Mouse (Mus musculus) myocyte (in vitro differentiated cells): Measurements from ENCODE around the gene Adamtsl4.

Experiments
- CEBPB ChIP-seq: IDR thresholded peaks from 2 replicates; pipeline ENCODE4 v1.6.1; 2011; ENCODE audit warnings: mild to moderate bottlenecking, moderate library complexity; ENCODE audit not compliant: poor library complexity, insufficient read depth, severe bottlenecking
- E2F4 ChIP-seq: IDR thresholded peaks from one replicate; pipeline ENCODE4 v1.6.1; 2011; ENCODE audit warnings: mild to moderate bottlenecking, control low read depth, moderate library complexity; ENCODE audit not compliant: insufficient read depth
- MAX ChIP-seq: IDR thresholded peaks from one replicate; pipeline ENCODE4 v1.6.1; 2011; ENCODE audit warnings: low read depth, mild to moderate bottlenecking, control low read depth
- MYOD1 ChIP-seq, 3 experiments: IDR thresholded peaks; one replicate each; pipeline ENCODE4 v1.6.1; 2011; ENCODE audit warnings: control low read depth in 2 of 3, low read depth in 2 of 3, mild to moderate bottlenecking in 2 of 3, moderate library complexity in 1 of 3; ENCODE audit not compliant: insufficient read length in 2 of 3, control insufficient read depth in 1 of 3
- POLR2A ChIP-seq: IDR thresholded peaks from one replicate; pipeline ENCODE4 v1.6.1; 2011; ENCODE audit warnings: low read depth, mild to moderate bottlenecking, control low read depth, moderate library complexity; ENCODE audit not compliant: insufficient read length
- SRF ChIP-seq: IDR thresholded peaks from one replicate; pipeline ENCODE4 v1.6.1; 2011; ENCODE audit warnings: low read depth; ENCODE audit not compliant: control insufficient read depth, insufficient read length
- TCF12 ChIP-seq: IDR thresholded peaks from one replicate; pipeline ENCODE4 v1.6.1; 2011; ENCODE audit warnings: mild to moderate bottlenecking, control low read depth; ENCODE audit not compliant: poor library complexity, insufficient read depth, severe bottlenecking
- USF1 ChIP-seq: IDR thresholded peaks from one replicate; pipeline ENCODE4 v1.6.1; 2011; ENCODE audit warnings: low read depth, mild to moderate bottlenecking, control low read depth, moderate library complexity

- TF ChIP-seq POLR2A (no peak), E2F4 (no peak), MYOD1 (IDR thresholded peaks at IDR 0.05; ENCODE audit: control insufficient read depth in 1 of 3, insufficient read length in 2 of 3, low read depth in 2 of 3) (no peak), USF1 (no peak), MAX (no peak), CEBPB (no peak), TCF12 (no peak), SRF (no peak)
Observed at GRCm38 (mm10) chr3:95673707-95674211, 14.0 kb downstream of the Adamtsl4 start.
